Comparison of ENCODE assay signal across 24 mouse cellular contexts in genomic region chr6:8898268-8898667, GRCm38 (mm10). TPM values are rescaled to one million over a fixed set of nuclear protein-coding genes. Genes with fewer than 3 reads are reported as not detected.
"Had no signal": no experiment of that assay in that cellular context is flagged by ENCODE, and none has a peak within 500 bp of the region (broad histone marks: within the 10 kb centered on the region; RNA-seq: fewer than 3 reads in every experiment).

No protein-coding gene starts in this region.

- H3K9me3 ChIP-seq: lung, embryonic 15.5 days; megakaryocyte, embryonic 14.5 days; midbrain, embryonic 10.5 days; midbrain, embryonic 12.5 days; neural tube, embryonic 13.5 days; neural tube, embryonic 15.5 days had no signal

- H3K27me3 ChIP-seq: lung, embryonic 15.5 days; megakaryocyte, embryonic 14.5 days; midbrain, embryonic 12.5 days; neural tube, embryonic 13.5 days; neural tube, embryonic 15.5 days had no signal

- H3K9ac ChIP-seq: liver, postnatal 0 days; lung, embryonic 15.5 days; midbrain, embryonic 12.5 days; neural tube, embryonic 13.5 days; neural tube, embryonic 15.5 days had no signal

- H3K27ac ChIP-seq: lung, embryonic 15.5 days; macrophage; midbrain, embryonic 10.5 days; neural tube, embryonic 13.5 days; neural tube, embryonic 15.5 days had no signal

- DNase-seq: liver, postnatal 0 days; lung, adult 2 months; lung, postnatal 14 days; lung, postnatal 36 days; midbrain, embryonic 14.5 days; retina, postnatal 1 day; right cerebral cortex, adult 18-20 months; right cerebral cortex, postnatal 25 days; right cerebral cortex, postnatal 4 days; spleen, adult 18-20 months; thymus, adult 18-20 months; thymus, postnatal 14 days; thymus, postnatal 36 days had no signal

- H3K4me2 ChIP-seq: lung, embryonic 15.5 days; midbrain, embryonic 12.5 days; neural tube, embryonic 13.5 days; neural tube, embryonic 15.5 days had no signal

- H3K4me1 ChIP-seq: lung, embryonic 15.5 days; megakaryocyte, embryonic 14.5 days had no signal

- H3K36me3 ChIP-seq: lung, embryonic 15.5 days; midbrain, embryonic 10.5 days; midbrain, embryonic 12.5 days; neural tube, embryonic 13.5 days; neural tube, embryonic 15.5 days had no signal

- H3K4me3 ChIP-seq: lung, embryonic 15.5 days; megakaryocyte, embryonic 14.5 days; midbrain, embryonic 10.5 days; midbrain, embryonic 12.5 days; myocyte; neural tube, embryonic 13.5 days; neural tube, embryonic 15.5 days had no signal

- ATAC-seq: liver, postnatal 0 days; lung, postnatal 0 days; midbrain, embryonic 16.5 days had no signal

RNA-seq across cellular contexts. Expression of gene Nxph1, which starts 50.0 kb away (rescaled TPM):
- polyA plus RNA-seq: liver, postnatal 0 days; lung, postnatal 0 days; macrophage; myocyte; small intestine, adult 2 months had no signal
